Mouse (Mus musculus) limb, embryonic 10.5 days (tissue): ENCODE measurements around the gene Efcab3. TPM values are rescaled to one million over a fixed set of nuclear protein-coding genes. Genes with fewer than 3 reads are reported as not detected.
"Not testable (repeated sequence)": the region's sequence is repeated elsewhere in the genome, so short reads cannot be mapped to it uniquely, and the experiment has no call there.

Experiments used
- DNase-seq: peaks from one replicate; pipeline ENCODE4 v3.0.0-alpha.2; 2017; ENCODE audit warnings: low spot score
- H3K27ac ChIP-seq: fragments of 300-500 bp; sonication (generic); 2 replicates; pipeline ENCODE4 v1.5.1; 2016; ENCODE audit warnings: mild to moderate bottlenecking
- H3K27me3 ChIP-seq: fragments of 300-500 bp; sonication (generic); 2 replicates; pipeline ENCODE4 v1.6.1; 2016; ENCODE audit warnings: low read depth, mild to moderate bottlenecking; ENCODE audit not compliant: poor library complexity, severe bottlenecking
- H3K36me3 ChIP-seq: fragments of 300-500 bp; sonication (generic); 2 replicates; pipeline ENCODE4 v1.6.1; 2016; ENCODE audit warnings: mild to moderate bottlenecking, moderate library complexity
- H3K4me1 ChIP-seq: fragments of 300-500 bp; sonication (generic); 2 replicates; pipeline ENCODE4 v1.6.1; 2016
- H3K4me3 ChIP-seq: fragments of 300-500 bp; sonication (generic); 2 replicates; pipeline ENCODE4 v1.5.1; 2016; ENCODE audit warnings: mild to moderate bottlenecking, moderate library complexity
- H3K9me3 ChIP-seq: fragments of 300-500 bp; sonication (generic); replicated peaks from 2 replicates; pipeline ENCODE4 v1.6.1; 2016; ENCODE audit warnings: mild to moderate bottlenecking
- WGBS: fragments of 180-500 bp; shearing (Covaris S2); methylation state at CpG from one replicate; pipeline ENCODE4 v1.1.7; 2016; 5-methylcytosine and 5-hydroxymethylcytosine counted together
- polyA plus RNA-seq: library from polyadenylated mRNA; unstranded; fragments of >200 nt; fragmentation: Nextera tagmentation; extraction: Ambion mirVana; gene quantifications from 2 replicates; pipeline ENCODE4 v1.2.1, GENCODE M21; 2016

Gene Efcab3
- polyA plus RNA-seq, 1 experiment from 2014 or later: not detected

DNA sequence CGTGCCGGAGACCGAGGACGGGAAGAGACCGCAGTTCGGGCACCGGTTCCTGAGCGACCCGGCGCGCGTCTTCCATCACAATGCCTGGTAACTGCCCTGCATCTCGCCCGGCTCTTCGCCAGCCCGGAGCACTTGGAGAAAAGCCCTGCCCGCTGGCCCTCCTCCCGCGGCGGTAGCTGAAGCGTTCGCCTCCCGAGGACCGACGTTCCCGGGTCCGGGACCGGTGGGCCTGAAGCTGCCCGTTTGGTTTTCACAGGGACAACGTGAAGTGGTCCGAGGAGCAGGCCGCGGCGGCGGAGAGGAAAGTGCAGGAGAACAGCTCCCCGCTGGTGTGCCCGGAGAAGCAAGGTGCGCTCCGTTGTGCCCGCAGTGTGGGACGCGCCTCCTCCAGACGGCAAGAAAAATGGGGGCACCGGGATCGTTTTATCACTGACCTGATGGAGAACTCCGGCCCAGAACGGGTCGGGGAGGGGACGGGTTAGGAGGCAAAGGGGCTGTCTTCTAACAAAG lies 63.2 kb downstream of the Efcab3 start:
- Histone ChIP-seq H3K4me1 (peaks cover 18% of the 10 kb centered on the region), H3K4me3 (peak overlapping the region; percentile 87), H3K27ac (peak overlapping the region; percentile 79), H3K27me3 (no peaks in the 10 kb centered on the region), H3K36me3 (peaks cover 33% of the 10 kb centered on the region), H3K9me3 (no peaks in the 10 kb centered on the region)
- under 1% methylated on average over 49 of the region's 49 CpGs for WGBS
- no peak for DNase-seq

GRCm38 (mm10) chr11:105135692-105136091 lies 72.3 kb downstream of the Efcab3 start:
- WGBS: 94% methylated on average over 7 of the region's 7 CpGs
- Histone ChIP-seq H3K27me3 (no peaks in the 10 kb centered on the region), H3K36me3 (peaks cover 100% of the 10 kb centered on the region), H3K4me3 (no peak overlapping the region), H3K27ac (no peak overlapping the region), H3K4me1 (no peaks in the 10 kb centered on the region), H3K9me3 (no peaks in the 10 kb centered on the region)
- DNase-seq: no peak

- not testable (repeated sequence) for H3K9me3 ChIP-seq, DNase-seq, H3K27me3 ChIP-seq, H3K4me3 ChIP-seq, H3K27ac ChIP-seq, H3K4me1 ChIP-seq
- H3K36me3 ChIP-seq: peaks cover 98% of the 10 kb centered on the region
- 87% methylated on average over 2 of the region's 2 CpGs for WGBS
Observed at GRCm38 (mm10) chr11:105137255-105137654, 73.9 kb downstream of the Efcab3 start.

GRCm38 (mm10) chr11:105140512-105140911 lies 77.1 kb downstream of the Efcab3 start:
- not testable (repeated sequence) for H3K4me3 ChIP-seq, H3K4me1 ChIP-seq, H3K9me3 ChIP-seq, H3K27me3 ChIP-seq, H3K27ac ChIP-seq, DNase-seq
- 94% methylated on average over 8 of the region's 8 CpGs for WGBS
- H3K36me3 ChIP-seq: peaks cover 67% of the 10 kb centered on the region

DNA sequence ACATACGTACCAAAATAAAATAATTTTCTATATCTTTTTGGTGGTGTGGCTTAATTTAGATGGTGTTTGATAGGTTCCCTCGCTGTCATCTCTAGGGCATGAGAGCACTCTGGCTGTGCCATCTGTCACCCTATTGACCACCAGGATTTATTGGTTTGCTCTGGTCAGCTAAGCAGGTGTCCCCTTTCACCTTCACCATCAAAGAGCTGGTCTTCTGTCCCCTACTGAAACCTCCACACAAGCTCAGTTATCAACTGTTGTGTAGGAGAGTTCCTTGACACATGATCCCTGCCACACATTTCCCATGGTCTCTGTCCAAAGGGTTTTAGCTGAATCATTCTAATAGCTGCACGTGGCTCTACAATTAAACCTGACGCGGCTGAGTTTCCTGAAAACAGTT lies 77.7 kb downstream of the Efcab3 start:
- no peaks in the 10 kb centered on the region for H3K9me3 ChIP-seq
- H3K36me3 ChIP-seq: peaks cover 61% of the 10 kb centered on the region
- DNase-seq: no peak
- peaks cover 4% of the 10 kb centered on the region; the same call in 1 of the 2 replicates for H3K27me3 ChIP-seq
- H3K4me1 ChIP-seq: no peaks in the 10 kb centered on the region
- no peak overlapping the region for H3K27ac ChIP-seq
- H3K4me3 ChIP-seq: no peak overlapping the region
- WGBS: 95% methylated on average over 5 of the region's 5 CpGs

DNA sequence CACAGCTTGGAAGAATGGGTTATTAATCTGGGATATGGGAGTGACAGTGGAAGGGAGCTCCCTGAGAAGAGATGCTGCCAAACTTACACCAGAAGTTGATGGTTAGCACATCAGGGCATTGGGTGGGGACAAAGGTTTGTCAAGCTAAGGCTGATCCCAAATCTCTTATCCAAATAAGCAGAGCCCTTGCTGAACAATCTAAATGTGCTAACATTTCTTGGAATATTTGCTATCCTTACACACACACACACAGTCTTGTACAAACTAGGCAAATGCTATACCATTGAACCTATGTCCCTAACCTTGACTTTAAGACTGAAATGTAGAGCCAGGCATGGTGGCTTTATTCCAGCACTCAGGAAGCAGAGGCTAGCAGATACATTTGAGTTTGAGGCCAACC lies 80.2 kb downstream of the Efcab3 start:
- no peak for DNase-seq
- no peaks in the 10 kb centered on the region for H3K9me3 ChIP-seq
- H3K27ac ChIP-seq: no peak overlapping the region
- H3K36me3 ChIP-seq: peaks cover 36% of the 10 kb centered on the region
- H3K27me3 ChIP-seq: peaks cover 9% of the 10 kb centered on the region; the same call in 1 of the 2 replicates
- H3K4me1 ChIP-seq: no peaks in the 10 kb centered on the region
- no peak overlapping the region for H3K4me3 ChIP-seq

DNA sequence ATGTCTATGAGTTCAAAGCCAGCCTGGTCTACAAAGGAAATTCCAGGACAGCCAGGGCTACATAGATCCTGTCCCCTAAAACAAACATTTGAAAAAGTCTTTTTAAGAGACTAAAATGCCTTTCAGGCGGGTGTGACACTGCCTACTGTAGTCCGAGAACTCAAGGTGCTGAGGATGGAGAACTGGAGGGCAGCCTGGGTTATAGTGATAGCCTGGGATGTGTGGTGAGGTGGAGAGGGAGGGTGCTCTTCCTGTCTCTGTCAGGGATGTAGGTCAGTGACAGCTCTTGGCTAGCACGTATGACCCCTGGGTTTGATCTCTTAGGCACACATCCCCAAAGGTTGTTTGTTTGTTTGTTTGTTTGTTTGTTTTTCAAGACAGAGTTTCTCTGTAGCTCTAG lies 80.7 kb downstream of the Efcab3 start:
- Histone ChIP-seq H3K9me3 (no peaks in the 10 kb centered on the region), H3K36me3 (peaks cover 31% of the 10 kb centered on the region), H3K27ac (no peak overlapping the region), H3K4me3 (no peak overlapping the region), H3K4me1 (no peaks in the 10 kb centered on the region), H3K27me3 (peaks cover 9% of the 10 kb centered on the region; the same call in 1 of the 2 replicates)
- no peak for DNase-seq
- 83% methylated on average over 3 of the region's 3 CpGs for WGBS

GRCm38 (mm10) chr11:105144508-105145210 lies 81.3 kb downstream of the Efcab3 start:
- no peak overlapping the region for H3K4me3 ChIP-seq
- 74% methylated on average over 11 of the region's 11 CpGs for WGBS
- peaks cover 25% of the 10 kb centered on the region for H3K36me3 ChIP-seq
- no peak for DNase-seq
- H3K4me1 ChIP-seq: no peaks in the 10 kb centered on the region
- no peak overlapping the region for H3K27ac ChIP-seq
- H3K9me3 ChIP-seq: no peaks in the 10 kb centered on the region
- H3K27me3 ChIP-seq: peaks cover 15% of the 10 kb centered on the region; the same call in 1 of the 2 replicates

- Histone ChIP-seq H3K27ac (no peak overlapping the region), H3K4me1 (peaks cover 2% of the 10 kb centered on the region; the same call in 1 of the 2 replicates), H3K4me3 (no peak overlapping the region), H3K9me3 (no peaks in the 10 kb centered on the region), H3K36me3 (peaks cover 20% of the 10 kb centered on the region), H3K27me3 (peaks cover 21% of the 10 kb centered on the region)
- WGBS: 93% methylated on average over 10 of the region's 10 CpGs
- DNase-seq: no peak
Observed at GRCm38 (mm10) chr11:105145211-105145610, 81.8 kb downstream of the Efcab3 start.

DNA sequence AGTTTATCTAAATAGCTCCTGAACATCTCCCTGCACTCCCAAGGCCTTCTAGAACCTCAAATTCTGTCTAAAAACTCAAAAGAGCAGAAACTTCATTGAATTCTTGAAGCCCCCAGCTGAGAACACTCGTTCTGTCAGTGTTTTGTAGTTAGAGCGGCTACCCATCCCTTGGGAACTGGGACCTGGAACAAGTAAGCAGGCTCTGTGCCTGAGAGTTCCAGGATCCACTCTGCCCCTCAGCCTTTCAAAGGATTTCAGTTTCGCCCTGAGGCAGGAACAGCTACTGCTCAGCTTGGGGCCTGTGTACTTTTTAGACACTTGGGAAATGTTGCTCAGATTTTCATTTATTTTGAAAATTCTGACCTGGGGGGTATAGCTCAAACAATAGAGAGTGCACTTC lies 83.2 kb downstream of the Efcab3 start, which contains the start of gene Gm10842:
Gm10842 (plus strand) TSS at position 301 of the 400 bp plus-strand sequence.
- no peaks in the 10 kb centered on the region for H3K9me3 ChIP-seq
- 90% methylated on average over 3 of the region's 3 CpGs for WGBS
- peaks cover 7% of the 10 kb centered on the region; the same call in 1 of the 2 replicates for H3K36me3 ChIP-seq
- peaks cover 15% of the 10 kb centered on the region for H3K4me1 ChIP-seq
- H3K4me3 ChIP-seq: no peak within 1 kb of the TSS
- H3K27me3 ChIP-seq: peaks cover 35% of the 10 kb centered on the region
- no peak for DNase-seq
- no peak within 1 kb of the TSS for H3K27ac ChIP-seq

GRCm38 (mm10) chr11:105149353-105149752 lies 86.0 kb downstream of the Efcab3 start:
- 87% methylated on average over 3 of the region's 3 CpGs for WGBS
- H3K9me3 ChIP-seq: no peaks in the 10 kb centered on the region
- H3K27ac ChIP-seq: no peak overlapping the region
- H3K27me3 ChIP-seq: peaks cover 36% of the 10 kb centered on the region
- H3K36me3 ChIP-seq: no peaks in the 10 kb centered on the region
- DNase-seq: no peak
- no peak overlapping the region for H3K4me3 ChIP-seq
- peaks cover 43% of the 10 kb centered on the region for H3K4me1 ChIP-seq

DNA sequence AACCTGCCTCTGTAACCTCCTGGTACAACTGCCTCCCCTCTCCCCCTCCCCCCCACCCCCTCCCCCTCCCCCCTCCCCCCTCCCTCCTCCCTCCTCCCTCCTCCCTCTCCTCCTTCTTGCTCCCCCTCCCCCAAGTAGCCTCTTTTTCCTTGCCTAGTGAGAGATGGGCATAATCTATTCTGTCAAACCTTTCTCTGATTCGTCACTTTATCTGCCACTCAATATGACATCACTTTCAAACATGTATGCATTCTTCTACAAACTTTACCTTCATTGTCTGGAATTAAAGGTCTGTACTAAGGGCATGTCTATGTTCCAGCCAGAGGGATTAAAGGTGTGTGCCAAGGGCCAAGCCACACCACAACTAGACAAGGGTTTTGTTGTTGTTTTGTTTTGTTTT lies 86.4 kb downstream of the Efcab3 start:
- H3K4me1 ChIP-seq: peaks cover 47% of the 10 kb centered on the region
- no peak overlapping the region for H3K4me3 ChIP-seq
- WGBS: 100% methylated on average over 1 of the region's 1 CpGs
- H3K27ac ChIP-seq: no peak overlapping the region
- no peaks in the 10 kb centered on the region for H3K36me3 ChIP-seq
- H3K9me3 ChIP-seq: no peaks in the 10 kb centered on the region
- DNase-seq: no peak
- peaks cover 38% of the 10 kb centered on the region for H3K27me3 ChIP-seq

GRCm38 (mm10) chr11:105150691-105151090 lies 87.3 kb downstream of the Efcab3 start:
- H3K36me3 ChIP-seq: no peaks in the 10 kb centered on the region
- no peak for DNase-seq
- H3K4me3 ChIP-seq: no peak overlapping the region
- H3K27ac ChIP-seq: no peak overlapping the region
- no peaks in the 10 kb centered on the region for H3K9me3 ChIP-seq
- H3K4me1 ChIP-seq: peaks cover 56% of the 10 kb centered on the region
- WGBS: 69% methylated on average over 4 of the region's 4 CpGs
- peaks cover 45% of the 10 kb centered on the region for H3K27me3 ChIP-seq
